Mouse (Mus musculus) kidney, adult 11 months (tissue): ENCODE results near the gene Mars2.

Experiments
- DNase-seq: peaks from one replicate; pipeline ENCODE4 v3.0.0; 2022

Gene Mars2

GRCm38 (mm10) chr1:55224111-55224510, 12.9 kb upstream of the Mars2 start:
- DNase-seq: no peak

DNA sequence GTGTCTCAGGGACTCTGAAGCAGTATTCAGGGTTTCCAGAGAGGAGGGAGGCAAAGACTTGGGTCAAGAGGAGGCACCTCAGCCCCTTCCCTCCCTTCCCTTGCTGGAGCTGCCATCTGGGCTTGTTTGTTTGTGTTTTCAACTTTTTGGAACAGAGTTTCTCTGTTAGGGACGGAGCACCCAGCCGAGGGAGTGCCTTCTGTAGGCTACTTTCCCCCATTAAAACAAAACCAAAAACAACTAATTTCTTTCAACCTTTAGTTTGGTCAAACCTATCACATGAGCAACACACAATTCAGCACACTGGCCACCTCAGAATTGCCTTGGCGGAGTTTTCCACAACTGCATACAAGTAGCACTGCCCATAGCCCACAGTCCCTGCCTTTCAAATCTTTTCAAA, 11.6 kb upstream of the Mars2 start:
- no peak for DNase-seq

- no peak for DNase-seq
Observed at GRCm38 (mm10) chr1:55226011-55226857, 10.7 kb upstream of the Mars2 start, which contains the start of gene Rftn2. Gene Rftn2, minus strand, starts transcription at chr1:55226782.

DNA sequence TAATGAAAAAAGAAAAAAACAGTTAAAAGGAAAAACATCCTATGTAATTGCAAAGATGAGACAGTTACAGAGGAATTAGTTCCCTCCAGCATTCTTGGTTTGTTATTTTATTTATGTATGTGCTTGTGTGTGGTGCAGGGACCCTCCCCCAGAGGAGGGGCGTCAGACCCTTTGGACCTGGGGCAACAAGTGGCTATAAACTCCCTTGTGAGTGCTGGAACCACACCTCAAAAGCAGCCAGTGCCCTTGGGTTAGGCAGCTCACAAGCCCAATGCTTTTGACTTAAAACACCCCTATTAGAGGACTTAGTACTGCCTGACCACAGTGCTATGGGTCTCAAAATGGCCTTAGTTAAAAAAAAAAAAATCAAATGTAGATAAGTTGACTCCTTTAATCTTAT, 9.6 kb upstream of the Mars2 start:
- no peak for DNase-seq

- DNase-seq: no peak
Observed at GRCm38 (mm10) chr1:55228256-55228884, 8.6 kb upstream of the Mars2 start.

DNA sequence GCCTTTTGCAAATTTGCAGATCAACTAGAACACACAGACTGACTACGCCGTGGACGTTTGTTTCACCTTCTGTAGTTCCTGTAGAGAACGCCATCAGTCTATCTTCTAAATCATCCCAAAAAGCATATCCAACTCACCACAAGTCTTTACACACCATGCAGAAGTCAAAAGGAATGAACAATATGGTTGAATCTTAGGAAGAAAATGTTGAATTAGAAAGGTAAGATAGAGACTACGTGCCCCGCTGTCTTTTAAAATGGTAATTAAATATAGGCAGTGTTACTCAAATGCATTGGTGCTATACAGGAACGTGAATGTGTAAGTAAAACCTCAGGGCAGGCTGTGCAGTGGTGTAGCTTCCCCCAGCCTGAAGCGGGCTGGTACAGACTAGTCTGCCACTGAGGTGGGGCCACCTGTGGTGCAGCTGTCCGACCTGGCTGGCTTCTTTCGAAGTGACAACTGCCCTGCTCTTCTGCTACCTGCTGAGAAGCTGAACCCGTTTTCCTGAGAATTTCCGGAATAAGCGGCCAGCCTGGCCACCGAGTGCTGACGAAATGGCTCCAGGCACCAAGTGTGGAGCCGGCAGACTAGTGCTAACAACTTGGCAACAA, 2.0 kb upstream of the Mars2 start:
- DNase-seq: no peak

- DNase-seq: no peak
Observed at GRCm38 (mm10) chr1:55236487-55236886, 490 bp upstream of the Mars2 start.

DNA sequence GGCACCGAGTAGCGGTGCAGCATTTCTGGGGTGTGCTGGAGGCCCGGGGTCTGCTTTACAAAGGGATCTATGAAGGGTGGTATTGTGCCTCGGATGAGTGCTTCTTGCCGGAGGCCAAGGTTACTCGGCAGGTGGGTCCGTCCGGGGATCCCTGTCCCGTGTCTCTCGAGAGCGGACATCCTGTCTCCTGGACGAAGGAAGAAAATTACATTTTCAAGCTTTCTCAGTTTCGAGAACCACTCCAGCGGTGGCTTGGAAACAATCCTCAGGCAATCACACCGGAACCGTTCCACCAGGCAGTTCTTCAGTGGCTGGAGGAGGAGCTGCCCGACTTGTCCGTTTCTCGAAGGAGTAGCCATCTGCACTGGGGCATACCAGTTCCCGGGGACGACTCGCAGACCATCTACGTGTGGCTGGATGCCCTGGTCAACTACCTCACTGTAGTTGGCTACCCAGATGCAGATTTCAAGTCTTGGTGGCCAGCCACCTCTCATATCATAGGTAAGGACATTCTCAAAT, 725 bp downstream of the Mars2 start:
- DNase-seq: peak; percentile 19

DNA sequence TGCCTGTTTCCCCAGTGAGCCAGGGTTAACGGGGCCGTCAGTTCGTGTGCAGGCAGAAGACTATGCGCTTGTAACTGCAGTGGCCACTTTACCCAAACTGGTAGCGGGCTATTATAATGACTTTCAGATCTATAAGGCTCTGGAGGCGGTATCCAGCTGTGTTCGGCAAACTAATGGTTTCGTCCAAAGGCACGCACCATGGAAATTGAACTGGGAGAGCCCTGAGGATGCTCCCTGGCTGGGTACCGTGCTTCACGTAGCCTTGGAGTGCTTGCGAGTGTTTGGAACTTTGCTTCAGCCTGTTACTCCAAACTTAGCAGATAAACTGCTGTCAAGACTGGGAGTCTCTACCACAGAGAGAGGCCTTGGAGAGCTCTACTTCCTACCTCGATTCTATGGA, 1.5 kb downstream of the Mars2 start:
- DNase-seq: no peak

GRCm38 (mm10) chr1:55239237-55239636, 2.3 kb downstream of the Mars2 start:
- no peak for DNase-seq

DNA sequence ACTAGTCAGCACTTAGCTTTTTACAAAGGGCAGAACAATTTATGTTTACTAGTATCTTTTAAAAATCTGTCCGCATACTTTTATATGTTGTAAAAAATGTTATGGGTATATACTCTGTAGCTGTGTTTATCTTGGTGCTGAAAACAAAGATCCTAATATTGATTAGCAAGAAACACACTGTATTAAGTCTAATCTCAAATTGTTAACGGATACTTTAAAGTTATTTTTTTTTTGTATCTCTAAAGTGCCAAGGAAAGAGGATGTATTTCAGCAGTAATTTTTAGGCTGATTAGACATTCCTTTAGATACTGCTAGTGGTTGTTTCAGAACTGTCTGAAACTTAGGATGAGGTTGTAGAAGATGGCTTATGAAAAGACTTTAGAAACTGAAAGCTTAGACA, 9.4 kb downstream of the Mars2 start:
- DNase-seq: no peak

DNA sequence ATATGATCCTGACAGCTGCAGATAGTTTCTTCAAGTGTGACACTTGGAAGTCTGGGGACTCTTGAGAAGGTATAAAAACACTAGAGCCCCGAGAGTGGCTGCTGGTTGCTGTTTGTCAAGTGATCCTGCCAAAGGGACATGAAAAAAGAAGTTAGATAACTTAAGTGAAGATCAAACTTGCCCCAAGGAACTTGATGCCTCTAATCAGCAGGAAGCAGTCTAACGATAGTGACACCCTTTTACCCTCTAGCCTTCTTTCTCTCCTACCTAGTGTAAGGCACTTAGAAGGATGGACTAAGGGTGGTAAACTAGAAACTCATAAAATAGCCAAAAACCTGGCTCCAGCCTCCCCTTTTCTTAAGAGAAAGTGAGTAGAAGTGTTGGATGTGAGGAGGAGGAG, 27.4 kb downstream of the Mars2 start:
- DNase-seq: no peak

DNA sequence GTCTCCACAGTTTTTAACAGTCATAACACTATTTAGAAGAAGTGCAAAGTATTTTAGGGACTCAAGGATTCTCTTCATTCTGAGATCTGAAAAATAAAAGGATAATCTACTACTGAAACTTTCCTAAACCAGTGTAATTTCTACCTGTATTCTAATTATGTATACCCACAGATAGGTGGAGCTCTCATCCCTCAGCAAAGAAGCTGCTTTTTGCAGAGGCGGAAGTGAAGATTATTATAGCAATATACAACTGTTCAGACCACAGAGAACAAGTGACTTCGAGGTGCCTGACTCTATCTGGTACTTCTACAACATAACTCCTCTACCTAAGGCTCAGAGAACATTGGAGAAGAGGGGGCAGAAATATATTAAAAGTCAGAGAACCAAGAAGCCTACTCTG, 28.5 kb downstream of the Mars2 start:
- no peak for DNase-seq

GRCm38 (mm10) chr1:55279081-55279480, 42.1 kb downstream of the Mars2 start:
- no peak for DNase-seq
